Mouse (Mus musculus): ENCODE results near the gene Hsd17b14. TPM values are rescaled to one million over a fixed set of nuclear protein-coding genes. Genes with fewer than 3 reads are reported as not detected.

Hsd17b14 gene
- 34.9 and 44.8 TPM in 2 replicates for total RNA-seq (2014; fragmentation: Nextera tagmentation)
- total RNA-seq (2017) = 8.2 and 14.5 TPM in 2 replicates
- 5.1 and 6.0 TPM in 2 replicates for polyA plus RNA-seq (2012)

GRCm38 (mm10) chr7:45554744-45555143, at the start of gene Hsd17b14:
Hsd17b14 (plus strand) TSS chr7:45554893.
- H3K27me3 ChIP-seq (ENCODE audit: insufficient read depth, low read length) = peaks cover 40% of the 10 kb centered on the region
- H3K9me3 ChIP-seq (replicated peaks) = no peaks in the 10 kb centered on the region
- no peaks in the 10 kb centered on the region for H3K36me3 ChIP-seq (replicated peaks)
- H3K4me1 ChIP-seq (ENCODE audit: insufficient read depth, low read depth, low read length) = peaks cover 27% of the 10 kb centered on the region
- no peak for DNase-seq (ENCODE audit: low spot score)
- ATAC-seq (ENCODE audit: extremely low read depth, insufficient number of reproducible peaks, low FRiP score, poor library complexity, severe bottlenecking) = no peak
- H3K4me3 ChIP-seq (ENCODE audit: low read depth, low read length) = no peak within 1 kb of the TSS
- TF ChIP-seq GATA2 (IDR thresholded peaks at IDR 0.05; ENCODE audit: borderline replicate concordance, low read depth, low read length) (no peak), TAL1 (conservative IDR thresholded peaks at IDR 0.05; ENCODE audit: low read depth, low read length) (no peak)

- DNase-seq (ENCODE audit: low spot score) = no peak
- Histone ChIP-seq H3K36me3 (replicated peaks) (peaks cover 57% of the 10 kb centered on the region), H3K4me3 (ENCODE audit: low read depth, low read length) (peak overlapping the region; percentile 28; the same call in 1 of the 2 replicates)
These were observed 47.1 kb upstream of the Hsd17b14 start for GRCm38 (mm10) chr7:45507583-45507982.

GRCm38 (mm10) chr7:45508561-45508960, 46.1 kb upstream of the Hsd17b14 start:
- H3K27me3 ChIP-seq (ENCODE audit: insufficient read depth, low read length) = no peaks in the 10 kb centered on the region
- peaks cover 47% of the 10 kb centered on the region for H3K36me3 ChIP-seq (replicated peaks)
- ATAC-seq (ENCODE audit: extremely low read depth, insufficient number of reproducible peaks, low FRiP score, poor library complexity, severe bottlenecking) = peak; percentile 67
- TF ChIP-seq CTCF (IDR thresholded peaks at IDR 0.05; ENCODE audit: low read depth, low read length) (no peak), TAL1 (conservative IDR thresholded peaks at IDR 0.05; ENCODE audit: low read depth, low read length) (no peak), POLR2AphosphoS5 (IDR thresholded peaks at IDR 0.05; ENCODE audit: insufficient replicate concordance, low read depth, low read length) (no peak), GATA1 (IDR thresholded peaks at IDR 0.05; ENCODE audit: borderline replicate concordance, low read length) (no peak)
- peak; percentile 67 for DNase-seq (ENCODE audit: low spot score)
- H3K4me3 ChIP-seq (ENCODE audit: low read depth, low read length) = peak overlapping the region; percentile 85
- H3K4me1 ChIP-seq (ENCODE audit: insufficient read depth, low read depth, low read length) = peaks cover 45% of the 10 kb centered on the region
- H3K9me3 ChIP-seq (replicated peaks) = no peaks in the 10 kb centered on the region

More at GRCm38 (mm10) chr7:45507583-45507982, 47.1 kb upstream of the Hsd17b14 start:
- no peak for ATAC-seq (ENCODE audit: extremely low read depth, insufficient number of reproducible peaks, low FRiP score, poor library complexity, severe bottlenecking)
- Histone ChIP-seq H3K4me1 (ENCODE audit: insufficient read depth, low read depth, low read length) (peaks cover 52% of the 10 kb centered on the region), H3K27me3 (ENCODE audit: insufficient read depth, low read length) (no peaks in the 10 kb centered on the region), H3K9me3 (replicated peaks) (no peaks in the 10 kb centered on the region)
- TF ChIP-seq GATA1 (IDR thresholded peaks at IDR 0.05; ENCODE audit: borderline replicate concordance, low read length) (no peak), POLR2AphosphoS5 (IDR thresholded peaks at IDR 0.05; ENCODE audit: insufficient replicate concordance, low read depth, low read length) (no peak), TAL1 (conservative IDR thresholded peaks at IDR 0.05; ENCODE audit: low read depth, low read length) (no peak), CTCF (IDR thresholded peaks at IDR 0.05; ENCODE audit: low read depth, low read length) (no peak), GATA2 (IDR thresholded peaks at IDR 0.05; ENCODE audit: borderline replicate concordance, low read depth, low read length) (no peak)

GRCm38 (mm10) chr7:45509181-45509882, 45.4 kb upstream of the Hsd17b14 start:
- no peak for ATAC-seq (ENCODE audit: extremely low read depth, insufficient number of reproducible peaks, low FRiP score, poor library complexity, severe bottlenecking)
- peaks cover 43% of the 10 kb centered on the region for H3K4me1 ChIP-seq (ENCODE audit: insufficient read depth, low read depth, low read length)
- no peak for DNase-seq (ENCODE audit: low spot score)

GRCm38 (mm10) chr7:45509912-45510787, 44.5 kb upstream of the Hsd17b14 start, which contains the start of gene Nucb1:
Nucb1 (minus strand) TSS chr7:45510406.
- peak within 1 kb of the TSS; percentile 85 for H3K4me3 ChIP-seq (ENCODE audit: low read depth, low read length)
- ATAC-seq (ENCODE audit: extremely low read depth, insufficient number of reproducible peaks, low FRiP score, poor library complexity, severe bottlenecking) (peak; percentile 85), DNase-seq (ENCODE audit: low spot score) (peak; percentile 74)
- H3K36me3 ChIP-seq (replicated peaks) = peaks cover 31% of the 10 kb centered on the region
- H3K9me3 ChIP-seq (replicated peaks) = no peaks in the 10 kb centered on the region
- H3K4me1 ChIP-seq (ENCODE audit: insufficient read depth, low read depth, low read length) = peaks cover 44% of the 10 kb centered on the region
- no peak for TF ChIP-seq CTCF (IDR thresholded peaks at IDR 0.05; ENCODE audit: low read depth, low read length)
- no peak for TF ChIP-seq POLR2AphosphoS5 (IDR thresholded peaks at IDR 0.05; ENCODE audit: insufficient replicate concordance, low read depth, low read length)
- no peak for TF ChIP-seq GATA2 (IDR thresholded peaks at IDR 0.05; ENCODE audit: borderline replicate concordance, low read depth, low read length)
- no peak for TF ChIP-seq TAL1 (conservative IDR thresholded peaks at IDR 0.05; ENCODE audit: low read depth, low read length)
- TF ChIP-seq GATA1 (IDR thresholded peaks at IDR 0.05; ENCODE audit: borderline replicate concordance, low read length) = no peak
- no peaks in the 10 kb centered on the region for H3K27me3 ChIP-seq (ENCODE audit: insufficient read depth, low read length)

More at GRCm38 (mm10) chr7:45509181-45509882, 45.4 kb upstream of the Hsd17b14 start:
- Histone ChIP-seq H3K9me3 (replicated peaks) (no peaks in the 10 kb centered on the region), H3K27me3 (ENCODE audit: insufficient read depth, low read length) (no peaks in the 10 kb centered on the region), H3K36me3 (replicated peaks) (peaks cover 39% of the 10 kb centered on the region), H3K4me3 (ENCODE audit: low read depth, low read length) (peak overlapping the region; percentile 85)
- no peak for TF ChIP-seq POLR2AphosphoS5 (IDR thresholded peaks at IDR 0.05; ENCODE audit: insufficient replicate concordance, low read depth, low read length)
- TF ChIP-seq GATA1 (IDR thresholded peaks at IDR 0.05; ENCODE audit: borderline replicate concordance, low read length) = no peak
- no peak for TF ChIP-seq GATA2 (IDR thresholded peaks at IDR 0.05; ENCODE audit: borderline replicate concordance, low read depth, low read length)
- TF ChIP-seq CTCF (IDR thresholded peaks at IDR 0.05; ENCODE audit: low read depth, low read length) = no peak
- no peak for TF ChIP-seq TAL1 (conservative IDR thresholded peaks at IDR 0.05; ENCODE audit: low read depth, low read length)

GRCm38 (mm10) chr7:45514411-45514810, 40.3 kb upstream of the Hsd17b14 start:
- no peaks in the 10 kb centered on the region for H3K27me3 ChIP-seq (ENCODE audit: insufficient read depth, low read length)
- no peak for ATAC-seq (ENCODE audit: extremely low read depth, insufficient number of reproducible peaks, low FRiP score, poor library complexity, severe bottlenecking)
- no peak for TF ChIP-seq CTCF (IDR thresholded peaks at IDR 0.05; ENCODE audit: low read depth, low read length)
- no peak for TF ChIP-seq TAL1 (conservative IDR thresholded peaks at IDR 0.05; ENCODE audit: low read depth, low read length)
- TF ChIP-seq GATA1 (IDR thresholded peaks at IDR 0.05; ENCODE audit: borderline replicate concordance, low read length) = no peak
- no peak for TF ChIP-seq POLR2AphosphoS5 (IDR thresholded peaks at IDR 0.05; ENCODE audit: insufficient replicate concordance, low read depth, low read length)
- no peak for TF ChIP-seq GATA2 (IDR thresholded peaks at IDR 0.05; ENCODE audit: borderline replicate concordance, low read depth, low read length)

More at GRCm38 (mm10) chr7:45514411-45514810, 40.3 kb upstream of the Hsd17b14 start:
- no peak overlapping the region for H3K4me3 ChIP-seq (ENCODE audit: low read depth, low read length)
- peaks cover 2% of the 10 kb centered on the region for H3K36me3 ChIP-seq (replicated peaks)
- H3K4me1 ChIP-seq (ENCODE audit: insufficient read depth, low read depth, low read length) = peaks cover 35% of the 10 kb centered on the region
- H3K9me3 ChIP-seq (replicated peaks) = no peaks in the 10 kb centered on the region
- no peak for DNase-seq (ENCODE audit: low spot score)
